In the genomic region with DNA sequence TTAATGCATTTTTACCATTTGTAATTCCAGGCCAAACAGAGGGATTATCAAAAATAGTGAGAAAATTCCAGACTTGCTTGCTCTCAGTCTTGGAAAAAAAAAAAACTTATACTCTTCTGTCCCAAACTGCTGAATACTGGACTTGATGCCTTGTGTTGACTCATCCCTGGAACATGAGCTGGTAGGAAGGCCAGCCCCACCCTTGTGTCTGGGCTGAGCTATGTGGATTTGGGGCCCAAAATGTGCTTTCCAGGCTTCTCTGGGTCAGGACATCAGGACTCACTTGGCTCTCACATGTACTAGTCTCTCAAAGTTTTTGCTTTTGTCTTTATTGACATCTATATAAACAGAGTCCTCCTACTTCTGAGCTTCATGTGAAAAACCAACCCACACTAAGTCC, we compare ENCODE assay signal across 14 mouse cellular contexts.
"Had no signal": no experiment of that assay in that cellular context is flagged by ENCODE, and none has a peak within 500 bp of the region (broad histone marks: within the 10 kb centered on the region; RNA-seq: fewer than 3 reads in every experiment).

No protein-coding gene starts in this region.

- ATAC-seq: liver, postnatal 0 days; midbrain, embryonic 15.5 days had no signal

- DNase-seq: kidney, postnatal 36 days; layer of hippocampus, adult 9-11 months; layer of hippocampus, postnatal 36 days; liver; liver, embryonic 13.5 days; liver, postnatal 0 days; lung, postnatal 14 days; right cerebral cortex, postnatal 14 days; thymus, postnatal 36 days had no signal

- H3K27me3 ChIP-seq: limb, embryonic 12.5 days; liver, embryonic 13.5 days; lung, embryonic 15.5 days; midbrain, embryonic 15.5 days; neural tube, embryonic 13.5 days had no signal

- H3K4me3 ChIP-seq: limb, embryonic 12.5 days; liver, embryonic 13.5 days; lung, embryonic 15.5 days; megakaryocyte, embryonic 14.5 days; midbrain, embryonic 15.5 days; neural tube, embryonic 13.5 days had no signal

- H3K36me3 ChIP-seq: limb, embryonic 12.5 days; liver, embryonic 13.5 days; lung, embryonic 15.5 days; midbrain, embryonic 15.5 days; neural tube, embryonic 13.5 days had no signal
